Mouse (Mus musculus) lung, postnatal 14 days (tissue): ENCODE data around the gene Nr2f2.

Experiments
- DNase-seq: peaks from one replicate; pipeline ENCODE4 v3.0.0; 2021

Gene Nr2f2

DNA sequence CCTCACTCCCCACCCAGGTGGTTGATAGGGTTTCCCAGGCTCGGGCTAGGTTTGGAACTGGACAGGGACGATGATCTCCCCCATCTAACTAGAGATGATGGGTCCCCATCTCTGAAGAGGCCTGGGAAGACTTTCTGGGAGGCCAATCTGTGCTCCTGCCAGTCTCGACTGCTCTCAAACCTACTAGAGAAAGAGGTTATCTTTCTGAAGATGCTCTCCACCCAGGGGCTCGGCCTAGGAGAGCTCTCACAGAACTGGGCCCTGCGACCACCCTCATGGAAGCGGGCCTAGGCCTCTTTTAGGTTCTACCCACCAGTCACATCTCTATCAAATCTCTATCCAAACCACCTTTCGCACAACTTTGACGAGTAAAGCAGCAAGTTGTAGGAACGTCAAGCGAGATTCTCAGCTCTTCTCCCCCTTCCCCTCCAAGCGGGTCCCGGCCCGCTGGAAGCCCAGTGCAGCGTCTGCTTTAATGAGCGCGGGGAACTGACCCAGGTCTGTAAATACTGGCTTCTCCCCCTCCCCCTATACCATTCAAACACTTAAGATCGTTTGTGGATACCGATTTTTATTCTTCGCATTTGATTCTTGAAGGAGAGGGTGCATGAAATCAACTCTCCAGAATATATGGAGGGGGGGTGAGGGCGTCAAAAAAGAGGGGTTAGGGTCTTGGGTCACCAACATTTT, 16.4 kb downstream of the Nr2f2 start:
- no peak for DNase-seq

DNA sequence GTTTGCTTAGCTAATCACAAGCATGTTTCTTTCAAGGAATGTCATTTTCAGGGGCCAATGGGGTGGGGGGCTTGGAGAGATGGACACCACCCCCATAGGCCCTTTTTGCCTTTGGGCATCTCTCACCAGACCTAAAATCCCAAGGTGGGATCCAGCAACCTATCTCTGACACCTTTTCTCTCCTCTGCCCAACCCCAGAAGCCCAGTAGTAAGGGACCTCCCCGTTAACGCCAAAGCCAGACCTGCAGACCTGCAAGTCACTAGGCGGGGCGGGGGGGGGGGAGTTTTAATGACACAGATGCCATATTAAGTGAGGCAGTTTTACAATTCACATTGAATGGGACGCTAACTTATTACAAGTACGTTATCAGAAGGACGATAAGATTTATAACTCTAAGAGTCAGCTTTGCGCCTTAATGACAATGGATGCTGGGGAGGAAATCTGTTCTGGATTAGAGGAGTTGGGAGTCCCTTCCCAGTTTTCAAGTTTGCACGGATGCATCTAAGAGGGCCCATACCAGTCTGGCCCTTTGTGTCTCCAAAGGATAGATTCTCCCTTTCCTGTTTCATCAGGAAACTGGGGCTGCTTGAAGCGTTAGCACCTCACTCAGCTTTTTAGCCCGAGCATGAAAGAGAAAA, 17.4 kb downstream of the Nr2f2 start:
- no peak for DNase-seq

- DNase-seq = no peak
These were observed 18.2 kb downstream of the Nr2f2 start for GRCm38 (mm10) chr7:70348064-70348976.

- DNase-seq = no peak
These were observed 18.9 kb downstream of the Nr2f2 start for GRCm38 (mm10) chr7:70347618-70347958.

- no peak for DNase-seq
These were observed 19.5 kb downstream of the Nr2f2 start for GRCm38 (mm10) chr7:70346951-70347617.

DNA sequence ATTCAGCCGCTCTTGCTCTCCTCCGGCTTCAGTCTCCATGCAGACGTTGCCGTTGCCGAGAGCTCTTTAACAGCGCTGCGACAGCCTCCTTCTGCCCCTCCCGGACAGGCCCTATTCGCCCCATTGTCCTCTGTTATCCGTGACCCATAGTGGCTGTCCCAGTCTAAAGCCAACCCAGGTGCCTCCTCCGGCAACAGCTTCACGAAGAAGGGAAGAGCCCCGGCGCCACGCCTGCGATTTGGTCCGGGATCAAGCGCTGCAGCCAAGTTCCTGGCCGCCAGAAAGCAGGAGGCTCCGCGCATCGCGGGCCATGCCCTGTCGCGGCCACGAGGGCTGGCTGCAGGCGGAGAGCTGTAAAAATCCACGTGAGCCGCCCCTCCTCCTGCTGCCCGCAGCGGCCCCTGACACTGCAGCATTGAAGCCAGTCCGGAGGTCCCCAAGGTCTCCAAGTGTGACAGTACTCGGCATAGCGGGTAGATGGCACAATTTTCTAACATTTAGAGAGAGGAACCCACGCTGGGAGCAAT, 20.5 kb downstream of the Nr2f2 start:
- peak; percentile 63 for DNase-seq

GRCm38 (mm10) chr7:70343426-70343825, 23.1 kb downstream of the Nr2f2 start:
- no peak for DNase-seq

DNA sequence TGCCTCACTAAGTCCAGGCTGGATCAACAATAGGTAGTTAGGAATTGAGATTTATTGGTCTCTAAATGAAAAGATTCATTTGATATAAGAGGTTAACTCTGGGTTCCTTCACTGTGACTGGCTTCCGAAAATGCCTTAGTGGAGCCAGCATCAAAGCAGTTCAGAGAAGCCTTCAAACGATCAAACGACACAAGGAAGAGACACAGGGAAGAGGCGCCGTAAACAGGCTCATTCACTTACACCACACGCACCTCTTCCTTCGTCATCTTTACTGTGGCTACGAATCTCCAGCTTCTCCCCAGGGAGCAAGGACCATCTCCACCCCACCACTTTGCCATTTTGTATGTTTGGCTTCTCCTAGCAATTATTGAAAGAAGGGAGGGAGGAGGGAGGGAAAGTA, 23.8 kb downstream of the Nr2f2 start:
- DNase-seq = no peak

- no peak for DNase-seq
These were observed 24.5 kb downstream of the Nr2f2 start for GRCm38 (mm10) chr7:70342076-70342475.

GRCm38 (mm10) chr7:70339998-70340630, 26.4 kb downstream of the Nr2f2 start:
- DNase-seq = no peak

- no peak for DNase-seq
These were observed 28.3 kb downstream of the Nr2f2 start for GRCm38 (mm10) chr7:70338265-70338640.

GRCm38 (mm10) chr7:70337581-70338264, 28.8 kb downstream of the Nr2f2 start:
- no peak for DNase-seq

DNA sequence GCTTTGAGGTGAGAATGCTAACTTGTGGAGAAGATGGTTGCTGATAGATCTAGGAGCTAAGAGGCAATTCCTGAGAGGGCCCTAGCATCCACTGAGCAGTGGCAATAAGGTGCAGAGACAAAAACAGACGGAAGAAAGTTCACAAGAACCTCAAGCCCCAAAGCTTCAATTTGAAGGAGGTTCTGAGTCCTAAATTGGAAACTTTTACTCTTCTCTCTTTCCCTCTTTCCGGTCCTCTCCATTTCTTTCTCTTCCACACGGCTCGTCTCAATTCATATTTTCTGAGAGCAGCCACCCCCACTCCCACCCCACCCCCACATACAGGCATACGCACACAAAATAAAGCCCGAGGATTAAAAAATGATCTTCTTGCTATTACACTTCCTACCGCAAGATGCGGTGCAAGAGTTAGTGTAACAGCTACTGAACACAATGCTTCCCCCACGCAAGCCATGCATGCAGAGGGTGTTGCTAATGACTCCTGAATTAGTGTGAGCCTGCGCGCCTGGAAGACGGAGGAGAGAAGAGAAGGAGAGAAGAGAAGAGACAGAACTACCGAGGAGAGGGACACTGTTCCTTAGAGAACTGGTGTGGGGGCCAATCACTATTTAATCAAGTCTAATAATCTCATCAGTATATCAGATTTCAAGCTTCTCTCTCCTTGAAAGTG, 29.8 kb downstream of the Nr2f2 start:
- no peak for DNase-seq

DNA sequence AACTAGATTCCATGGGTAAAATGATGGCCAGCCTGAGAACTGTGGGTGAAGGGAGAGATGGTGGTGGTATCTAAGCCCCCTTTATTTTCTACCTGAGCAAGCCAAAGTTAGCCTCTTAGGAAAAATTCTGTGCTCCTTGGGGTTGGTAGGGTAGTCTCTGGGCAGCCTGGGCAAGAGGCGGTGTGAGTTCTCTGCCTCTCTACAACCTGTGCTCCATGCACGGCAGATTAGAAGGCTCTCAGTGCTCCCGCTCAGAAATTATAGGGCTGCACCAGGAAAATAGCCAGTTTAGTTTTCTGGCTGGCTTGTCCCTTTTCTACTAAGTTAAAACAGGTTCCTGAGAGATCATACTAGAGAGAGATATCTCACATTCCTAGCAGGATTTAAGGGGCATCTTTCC, 30.4 kb downstream of the Nr2f2 start:
- no peak for DNase-seq

DNA sequence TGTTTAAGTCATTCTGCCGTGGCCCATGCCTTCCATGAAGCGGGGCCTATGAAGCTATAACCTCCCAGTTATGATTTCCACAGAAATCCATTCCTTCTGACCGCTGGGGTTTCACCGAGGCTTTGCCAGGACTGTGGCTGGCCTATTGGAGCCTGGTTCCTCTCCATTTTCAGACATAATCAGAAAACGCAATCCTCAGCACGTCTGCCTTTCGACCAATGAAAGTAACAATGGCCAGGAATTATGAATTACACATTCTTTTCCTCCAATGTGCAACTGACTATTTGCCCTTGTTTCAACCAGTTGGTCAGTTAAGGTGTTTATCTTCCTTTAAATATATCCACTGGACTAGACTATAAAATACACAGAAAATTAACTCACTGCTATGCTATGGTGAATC, 31.1 kb downstream of the Nr2f2 start:
- DNase-seq = no peak

GRCm38 (mm10) chr7:70334836-70335235, 31.7 kb downstream of the Nr2f2 start:
- DNase-seq = peak; percentile 85

- no peak for DNase-seq
These were observed 32.7 kb downstream of the Nr2f2 start for GRCm38 (mm10) chr7:70333851-70334250.

DNA sequence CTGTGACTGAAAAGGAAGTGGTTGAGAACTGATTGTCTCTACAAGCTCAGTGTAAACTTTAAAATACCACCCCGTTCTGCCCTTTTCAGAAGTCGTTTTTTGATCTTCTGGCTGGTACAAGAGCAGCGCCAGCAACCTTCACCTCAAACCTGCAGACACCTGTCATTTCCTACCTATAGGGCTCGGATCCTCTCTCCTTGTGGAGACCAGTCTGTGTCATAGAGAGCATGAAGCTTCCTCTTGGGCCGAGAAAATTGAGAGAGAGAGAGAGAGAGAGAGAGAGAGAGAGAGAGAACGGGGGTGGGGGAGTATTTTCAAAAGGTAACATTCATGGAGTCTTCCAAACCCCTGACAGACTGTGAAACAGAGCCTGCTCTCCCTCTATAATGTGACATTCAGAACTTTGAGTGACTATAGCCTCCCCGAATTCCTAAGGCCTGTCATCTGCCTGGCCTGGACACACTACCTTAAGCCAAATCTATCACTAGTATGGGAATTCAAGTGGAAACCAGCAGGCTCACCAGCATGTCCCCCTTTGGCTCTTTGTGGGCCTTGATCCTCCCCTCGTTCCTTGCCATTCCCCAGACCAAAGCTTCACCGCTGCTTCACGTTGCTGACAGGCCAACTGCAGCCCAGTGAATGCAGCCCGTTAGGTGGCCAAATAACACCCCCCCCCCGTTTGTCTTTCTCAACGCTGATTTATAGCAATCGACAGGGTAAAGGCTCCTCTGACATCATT, 33.4 kb downstream of the Nr2f2 start:
- DNase-seq = no peak

GRCm38 (mm10) chr7:70332064-70332850, 34.3 kb downstream of the Nr2f2 start:
- no peak for DNase-seq
